Comparison of ENCODE assay signal across 7 mouse cellular contexts in genomic region chr3:51224363-51225225, GRCm38 (mm10). TPM values are rescaled to one million over a fixed set of nuclear protein-coding genes. Genes with fewer than 3 reads are reported as not detected.
A peak's percentile ranks its signal among the peaks of the same experiment; 100 is the strongest.
DNase-seq lines count a peak whose midpoint lies in the region; ATAC-seq lines count a peak whose summit lies in the region.

Noct (plus strand) TSS chr3:51224447.

- peak within 1 kb of the TSS; percentile 92 for H3K4me3 ChIP-seq in intestine, embryonic 15.5 days (replicated peaks)
- H3K4me3 ChIP-seq in midbrain, embryonic 10.5 days: peak within 1 kb of the TSS; percentile 94

- ATAC-seq in intestine, embryonic 15.5 days: peak; percentile 91

- peak within 1 kb of the TSS; percentile 84 for H3K9ac ChIP-seq in intestine, embryonic 15.5 days

- no peaks in the 10 kb centered on the region for H3K36me3 ChIP-seq in intestine, embryonic 15.5 days
- 0 out of 2 replicates have a peak, but pooled peaks cover 5% of the 10 kb centered on the region for H3K36me3 ChIP-seq in midbrain, embryonic 10.5 days

- no peaks in the 10 kb centered on the region for H3K9me3 ChIP-seq in intestine, embryonic 15.5 days
- no peaks in the 10 kb centered on the region for H3K9me3 ChIP-seq in midbrain, embryonic 10.5 days (replicated peaks)

- H3K27ac ChIP-seq in intestine, embryonic 15.5 days: peak within 1 kb of the TSS; percentile 95
- peak within 1 kb of the TSS; percentile 99 for H3K27ac ChIP-seq in midbrain, embryonic 10.5 days (replicated peaks)

- H3K4me1 ChIP-seq in intestine, embryonic 15.5 days (replicated peaks): peaks cover 4% of the 10 kb centered on the region; the same call in 1 of the 2 replicates
- peaks cover 27% of the 10 kb centered on the region for H3K4me1 ChIP-seq in midbrain, embryonic 10.5 days

- DNase-seq in adrenal gland, adult 18-20 months (ENCODE audit: low spot score in 2 of 2): peak; percentile 84
- DNase-seq in embryo, embryonic 11 days: peak; percentile 92
- peak; percentile 82 to 91 for DNase-seq in gastrocnemius, postnatal 36 days
- DNase-seq in left cerebral cortex, postnatal 25 days (ENCODE audit: low spot score in 2 of 2): peak; percentile 91
- DNase-seq in midbrain, embryonic 10.5 days (ENCODE audit: low spot score): peak; percentile 92
- peak; percentile 89 for DNase-seq in right cerebral cortex, postnatal 4 days

- peak within 1 kb of the TSS; percentile 85 for H3K4me2 ChIP-seq in intestine, embryonic 15.5 days (replicated peaks)

- intact Hi-C loops in gastrocnemius, postnatal 36 days (cut with DNase I): no loop called here
- intact Hi-C loops in left cerebral cortex, postnatal 25 days (cut with DNase I): loop anchor here (1.0 to 2.0 kb wide), 2 partner anchors 26 to 52 kb away; no protein-coding TSS in a partner anchor

- no peaks in the 10 kb centered on the region for H3K27me3 ChIP-seq in intestine, embryonic 15.5 days (replicated peaks)
- H3K27me3 ChIP-seq in midbrain, embryonic 10.5 days (ENCODE audit: low read depth, poor library complexity, severe bottlenecking): peaks cover 11% of the 10 kb centered on the region

- WGBS in intestine, embryonic 15.5 days: under 1% methylated on average over 87 of the region's 100 CpGs
- WGBS in midbrain, embryonic 10.5 days: 0% methylated on average over 100 of the region's 100 CpGs

RNA-seq across cellular contexts. Expression of gene Noct, which starts in this region (rescaled TPM):
- 10 to 100 TPM; 34.1 to 55.2 TPM for total RNA-seq in adrenal gland, adult 18-20 months (2021)
- 10 to 100 TPM; 24.1 to 37.6 TPM for total RNA-seq in gastrocnemius, postnatal 36 days (2021)
- 7.0 and 7.4 TPM in 2 replicates for polyA plus RNA-seq in intestine, embryonic 15.5 days (2015; fragmentation: Nextera tagmentation; extraction: Ambion mirVana)
- 10 to 100 TPM; 52.3 to 57.2 TPM for total RNA-seq in left cerebral cortex, postnatal 25 days (2021)
- polyA plus RNA-seq in midbrain, embryonic 10.5 days (2016; fragmentation: Nextera tagmentation; extraction: Ambion mirVana): 9.3 and 9.8 TPM in 2 replicates

Comparison
In these comparisons a context has a peak if more than half of its experiments do, and no peak if none do; other contexts are left out.
1. Peak in every context shown above with its lines: DNase-seq, ATAC-seq, H3K4me3 ChIP-seq and H3K27ac ChIP-seq.